Mouse (Mus musculus): ENCODE results near the gene Ermap. TPM values are rescaled to one million over a fixed set of nuclear protein-coding genes. Genes with fewer than 3 reads are reported as not detected.

Gene Ermap
- polyA plus RNA-seq, 1 experiment from 2014 or later, result 26.7 TPM

DNA sequence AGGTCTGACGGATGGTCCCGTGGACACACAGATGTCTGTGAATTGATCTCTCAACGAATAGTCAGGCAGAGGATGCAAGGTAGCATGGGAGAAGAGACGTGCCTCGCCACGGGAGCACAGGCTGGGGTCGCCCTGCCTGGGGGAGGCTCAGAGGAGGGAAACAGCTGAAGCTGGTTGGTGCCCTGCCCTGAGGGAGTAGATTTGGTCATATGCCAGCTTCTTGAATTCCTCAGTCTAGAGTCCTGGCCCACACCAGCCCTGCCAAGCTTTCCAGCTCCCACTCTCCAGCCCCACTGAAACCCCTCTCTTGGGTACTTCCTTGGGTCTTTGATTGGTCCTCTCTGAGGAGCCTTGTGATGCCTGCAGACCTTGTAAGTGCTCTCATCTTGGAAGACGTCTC lies 26.9 kb upstream of the Ermap start:
- H3K4me1 ChIP-seq (replicated peaks), result peaks cover 12% of the 10 kb centered on the region; the same call in 1 of the 2 replicates
- no peak overlapping the region for H3K4me2 ChIP-seq
- H3K27ac ChIP-seq (ENCODE audit: poor library complexity, severe bottlenecking), result no peak overlapping the region
- 80% methylated on average over 8 of the region's 8 CpGs for WGBS
- H3K9me3 ChIP-seq (replicated peaks), result no peaks in the 10 kb centered on the region
- peaks cover 3% of the 10 kb centered on the region; the same call in 1 of the 2 replicates for H3K36me3 ChIP-seq
- no peak overlapping the region for H3K9ac ChIP-seq
- no peak overlapping the region for H3K4me3 ChIP-seq
- peak; percentile 30; the same call in 1 of the 2 replicates for ATAC-seq (ENCODE audit: insufficient number of reproducible peaks, low FRiP score)
- no peaks in the 10 kb centered on the region for H3K27me3 ChIP-seq (replicated peaks)

DNA sequence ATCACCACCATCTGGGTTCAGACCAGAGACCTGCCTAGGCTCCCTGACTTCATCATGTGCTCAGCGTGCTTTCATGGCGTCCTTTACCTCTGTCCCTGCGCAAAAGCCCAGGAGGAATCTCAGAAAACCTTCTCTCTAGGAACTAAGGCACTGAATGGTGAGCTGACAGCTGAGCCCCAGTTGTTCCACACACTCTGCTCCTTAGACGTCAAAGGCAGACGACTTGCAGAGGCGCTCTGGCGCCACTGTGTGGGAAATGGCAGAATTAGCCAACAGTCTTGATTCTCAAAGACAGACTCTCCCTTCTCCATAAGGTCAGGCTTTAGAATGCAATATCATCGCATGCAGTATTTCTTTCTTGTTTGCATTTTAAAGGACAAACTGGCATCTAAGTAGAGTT lies 14.9 kb upstream of the Ermap start:
- Histone ChIP-seq H3K4me2 (no peak overlapping the region), H3K9ac (no peak overlapping the region), H3K9me3 (replicated peaks) (no peaks in the 10 kb centered on the region), H3K4me1 (replicated peaks) (peaks cover 4% of the 10 kb centered on the region), H3K27ac (ENCODE audit: poor library complexity, severe bottlenecking) (no peak overlapping the region), H3K4me3 (no peak overlapping the region), H3K36me3 (peaks cover 22% of the 10 kb centered on the region), H3K27me3 (replicated peaks) (no peaks in the 10 kb centered on the region)
- peak; percentile 70 for ATAC-seq (ENCODE audit: insufficient number of reproducible peaks, low FRiP score)
- 14% methylated on average over 8 of the region's 8 CpGs for WGBS

DNA sequence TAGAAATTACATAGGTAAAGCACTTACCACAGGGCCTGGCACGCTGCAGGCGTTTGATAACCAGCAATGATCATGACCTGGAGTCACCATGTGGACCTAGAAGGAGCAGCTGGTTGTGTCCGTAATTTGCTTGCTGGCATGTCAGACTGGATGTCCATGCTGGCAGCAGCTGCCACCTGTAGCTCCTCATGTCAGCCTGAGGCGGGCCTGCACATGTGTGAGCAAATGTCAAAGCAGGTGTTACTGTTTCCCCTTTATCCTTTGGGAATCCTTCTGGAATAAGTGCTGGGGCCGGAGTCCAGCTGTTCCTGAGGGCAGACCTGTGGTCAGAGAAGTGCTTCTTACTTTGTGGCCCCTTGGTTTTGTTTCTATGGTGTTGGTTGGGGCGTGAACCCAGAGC lies 8.3 kb upstream of the Ermap start:
- Histone ChIP-seq H3K4me2 (peak overlapping the region; percentile 7; the same call in 1 of the 2 replicates), H3K9me3 (replicated peaks) (no peaks in the 10 kb centered on the region), H3K36me3 (peaks cover 33% of the 10 kb centered on the region), H3K27me3 (replicated peaks) (no peaks in the 10 kb centered on the region), H3K4me3 (no peak overlapping the region), H3K9ac (no peak overlapping the region), H3K4me1 (replicated peaks) (peaks cover 25% of the 10 kb centered on the region), H3K27ac (ENCODE audit: poor library complexity, severe bottlenecking) (no peak overlapping the region)
- no peak for ATAC-seq (ENCODE audit: insufficient number of reproducible peaks, low FRiP score)
- 85% methylated on average over 6 of the region's 6 CpGs for WGBS

DNA sequence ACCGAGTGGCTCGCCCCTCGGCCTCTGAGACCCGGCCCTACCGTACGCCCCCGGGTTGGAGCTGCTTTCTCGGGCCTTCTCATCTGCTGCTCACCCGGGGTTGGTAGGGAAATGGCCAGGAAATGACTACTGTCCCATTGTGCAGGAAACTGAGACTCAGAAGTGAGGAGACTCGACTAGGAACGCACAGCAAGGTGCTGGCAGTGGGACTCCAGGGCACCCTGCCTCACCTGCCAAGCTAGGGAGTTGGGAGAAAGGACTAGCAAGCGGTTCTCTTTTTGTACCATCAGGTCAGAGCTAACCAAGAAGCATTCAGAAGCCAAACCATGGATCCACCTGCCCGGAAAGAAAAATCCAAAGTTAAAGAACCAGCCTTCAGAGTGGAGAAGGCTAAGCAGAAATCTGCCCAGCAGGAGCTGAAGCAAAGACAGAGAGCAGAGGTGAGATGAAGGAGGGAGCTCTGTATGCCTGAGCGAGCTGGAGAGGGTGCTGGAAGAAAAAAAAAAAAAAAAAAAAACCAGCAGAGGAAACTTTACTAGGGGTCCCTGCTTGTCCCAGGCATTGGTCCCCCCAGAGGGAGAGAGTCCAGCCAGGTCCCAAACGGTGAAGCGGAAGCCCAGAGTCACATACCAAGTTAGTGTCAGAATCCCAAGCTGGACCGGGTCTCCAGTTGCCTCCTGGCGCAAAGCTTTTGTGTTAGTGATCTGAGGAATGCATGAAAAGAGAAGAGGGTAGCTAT lies 5.9 kb upstream of the Ermap start:
- peak; percentile 57 for ATAC-seq (ENCODE audit: insufficient number of reproducible peaks, low FRiP score)
- H3K4me1 ChIP-seq (replicated peaks), result peaks cover 25% of the 10 kb centered on the region
- peak overlapping the region; percentile 84 for H3K4me3 ChIP-seq
- H3K4me2 ChIP-seq, result peak overlapping the region; percentile 80
- H3K27me3 ChIP-seq (replicated peaks), result no peaks in the 10 kb centered on the region
- H3K27ac ChIP-seq (ENCODE audit: poor library complexity, severe bottlenecking), result peak overlapping the region; percentile 54
- WGBS, result 11% methylated on average over 18 of the region's 18 CpGs
- no peaks in the 10 kb centered on the region for H3K9me3 ChIP-seq (replicated peaks)
- peak overlapping the region; percentile 82 for H3K9ac ChIP-seq
- H3K36me3 ChIP-seq, result peaks cover 22% of the 10 kb centered on the region

DNA sequence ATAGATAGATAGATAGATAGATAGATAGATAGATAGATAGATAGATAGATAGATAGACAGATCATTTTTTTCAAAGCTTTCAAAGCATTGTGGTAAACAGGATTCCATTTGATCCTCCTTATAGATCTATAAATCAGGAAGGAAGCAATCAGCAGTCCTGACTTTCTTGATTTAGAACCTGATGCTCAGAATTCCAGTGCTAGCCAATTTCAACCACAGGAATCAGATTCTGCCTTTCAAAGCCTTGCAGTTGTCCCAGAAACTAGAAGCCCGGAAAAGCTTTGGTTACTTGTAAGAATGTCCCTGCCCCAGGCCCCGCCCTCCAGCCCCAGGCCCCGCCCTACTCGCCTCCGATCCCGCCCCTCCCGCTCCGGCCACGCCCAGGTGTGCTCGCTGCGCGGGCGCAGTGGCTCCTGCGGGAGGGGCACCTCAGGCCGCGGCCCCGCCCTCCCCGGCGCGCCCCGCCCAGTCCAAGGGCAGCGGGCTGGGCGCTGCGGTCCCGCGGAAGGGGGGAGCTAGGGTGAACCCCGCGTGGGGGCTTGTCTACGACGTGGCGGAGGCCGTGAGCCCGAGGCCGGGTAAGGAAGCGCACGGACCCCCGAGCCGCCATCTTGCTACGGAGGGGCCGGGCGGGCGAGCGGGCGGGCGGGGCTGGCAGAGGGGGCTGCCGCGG lies 5.2 kb upstream of the Ermap start, which contains the start of gene Svbp:
Svbp (plus strand) TSS at position 398 of the 673 bp plus-strand sequence.
- peak within 1 kb of the TSS; percentile 82 for H3K9ac ChIP-seq
- H3K36me3 ChIP-seq, result peaks cover 15% of the 10 kb centered on the region
- H3K4me1 ChIP-seq (replicated peaks), result peaks cover 25% of the 10 kb centered on the region
- H3K9me3 ChIP-seq (replicated peaks), result no peaks in the 10 kb centered on the region
- peak within 1 kb of the TSS; percentile 54 for H3K27ac ChIP-seq (ENCODE audit: poor library complexity, severe bottlenecking)
- H3K27me3 ChIP-seq (replicated peaks), result no peaks in the 10 kb centered on the region
- H3K4me3 ChIP-seq, result peak within 1 kb of the TSS; percentile 84
- H3K4me2 ChIP-seq, result peak within 1 kb of the TSS; percentile 80
- peak; percentile 96 for ATAC-seq (ENCODE audit: insufficient number of reproducible peaks, low FRiP score)
- whole genome bisulfite sequencing, result under 1% methylated on average over 41 of the region's 47 CpGs

DNA sequence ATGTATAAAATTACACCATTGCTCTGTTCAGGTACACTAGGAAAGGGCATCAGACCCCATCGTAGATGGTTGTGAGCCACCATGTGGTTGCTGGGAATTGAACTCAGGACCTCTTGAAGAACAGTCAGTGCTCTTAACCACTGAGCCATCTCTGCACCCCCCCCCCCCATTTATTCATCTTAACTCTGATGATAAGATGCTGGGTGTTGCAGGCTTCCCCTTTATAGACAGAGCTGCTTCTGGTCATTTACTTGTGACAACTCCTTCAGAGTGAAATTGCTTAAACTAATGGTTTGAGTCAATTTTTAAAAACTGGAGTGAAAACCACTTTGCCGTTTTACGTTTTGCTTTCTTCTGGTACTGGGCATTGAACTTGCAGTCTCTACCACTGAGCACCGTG lies 2.9 kb upstream of the Ermap start:
- no peak overlapping the region for H3K4me3 ChIP-seq
- ATAC-seq (ENCODE audit: insufficient number of reproducible peaks, low FRiP score), result no peak
- peaks cover 7% of the 10 kb centered on the region for H3K36me3 ChIP-seq
- no peak overlapping the region for H3K27ac ChIP-seq (ENCODE audit: poor library complexity, severe bottlenecking)
- no peak overlapping the region for H3K9ac ChIP-seq
- 89% methylated on average over 4 of the region's 4 CpGs for WGBS
- H3K4me2 ChIP-seq, result no peak overlapping the region
- peaks cover 18% of the 10 kb centered on the region for H3K4me1 ChIP-seq (replicated peaks)
- H3K27me3 ChIP-seq (replicated peaks), result no peaks in the 10 kb centered on the region
- H3K9me3 ChIP-seq (replicated peaks), result no peaks in the 10 kb centered on the region

DNA sequence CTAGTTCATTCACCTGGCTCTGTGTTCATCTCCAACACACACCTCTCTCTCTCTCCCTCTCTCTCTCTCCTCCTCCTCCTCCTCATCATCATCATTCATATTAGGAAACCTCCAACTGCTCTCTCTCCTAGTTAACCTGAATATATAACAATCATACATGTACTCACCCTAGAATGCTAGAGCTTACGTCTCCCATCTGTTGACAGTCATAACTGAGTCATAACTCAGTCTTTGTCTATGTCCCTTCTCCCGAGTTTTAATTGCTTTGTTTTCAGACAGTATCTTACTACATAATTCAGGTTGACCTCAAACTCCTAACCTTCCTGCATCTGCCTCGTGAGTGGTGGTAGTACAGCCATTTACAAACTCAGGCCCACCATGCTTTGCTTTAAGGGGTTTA lies 1.5 kb upstream of the Ermap start:
- Histone ChIP-seq H3K4me3 (no peak overlapping the region), H3K4me2 (no peak overlapping the region), H3K27ac (ENCODE audit: poor library complexity, severe bottlenecking) (no peak overlapping the region), H3K36me3 (no peaks in the 10 kb centered on the region), H3K9ac (no peak overlapping the region), H3K4me1 (replicated peaks) (peaks cover 6% of the 10 kb centered on the region), H3K9me3 (replicated peaks) (no peaks in the 10 kb centered on the region), H3K27me3 (replicated peaks) (no peaks in the 10 kb centered on the region)
- whole genome bisulfite sequencing, result 64% methylated on average over 3 of the region's 3 CpGs
- no peak for ATAC-seq (ENCODE audit: insufficient number of reproducible peaks, low FRiP score)

DNA sequence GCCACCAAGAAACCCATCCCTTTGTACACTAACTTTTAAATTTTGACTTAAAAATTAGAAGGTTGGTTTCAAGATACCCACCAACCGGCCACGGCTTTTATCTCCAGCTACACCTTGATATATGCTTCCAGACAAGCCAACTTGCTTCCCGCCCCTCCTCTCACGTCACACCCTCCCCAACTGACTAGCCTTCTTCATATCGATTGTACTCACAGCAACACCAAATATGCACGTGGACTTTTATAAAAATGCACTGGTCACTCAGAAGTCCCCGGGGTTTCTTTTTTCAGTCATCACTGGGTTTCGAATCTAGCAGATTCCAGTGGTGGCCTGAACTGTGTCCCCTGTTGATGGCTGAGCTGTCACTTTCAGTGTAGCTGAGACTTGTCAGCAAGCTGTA lies 807 bp upstream of the Ermap start:
- Histone ChIP-seq H3K4me1 (replicated peaks) (peaks cover 3% of the 10 kb centered on the region; the same call in 1 of the 2 replicates), H3K27ac (ENCODE audit: poor library complexity, severe bottlenecking) (peak overlapping the region; percentile 47; the same call in 1 of the 2 replicates), H3K9me3 (replicated peaks) (no peaks in the 10 kb centered on the region), H3K36me3 (no peaks in the 10 kb centered on the region), H3K4me3 (no peak overlapping the region), H3K4me2 (0 out of 2 replicates have a peak overlapping the region, but pooled peaks have one; percentile 16), H3K27me3 (replicated peaks) (no peaks in the 10 kb centered on the region), H3K9ac (no peak overlapping the region)
- WGBS, result 60% methylated on average over 8 of the region's 8 CpGs
- no peak for ATAC-seq (ENCODE audit: insufficient number of reproducible peaks, low FRiP score)

DNA sequence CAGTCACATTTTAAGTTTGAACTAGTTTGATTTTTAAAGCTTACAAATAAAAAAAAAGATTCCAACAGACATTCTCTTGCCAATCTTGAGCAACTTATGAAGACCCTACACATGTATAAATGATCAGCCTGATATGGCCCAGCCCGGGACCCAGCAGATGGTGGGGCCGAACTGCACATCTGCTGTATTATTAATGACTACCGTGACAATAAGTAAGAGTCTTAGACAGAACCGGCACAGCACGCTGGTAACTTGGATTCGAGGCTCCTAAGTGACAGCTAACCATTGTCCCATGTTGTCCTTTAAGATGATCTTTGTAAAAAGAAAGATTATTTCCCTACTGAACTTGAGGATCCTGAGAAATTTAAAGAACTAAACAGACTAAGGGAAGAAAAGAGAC lies 419 bp downstream of the Ermap start:
- no peak overlapping the region for H3K9ac ChIP-seq
- H3K36me3 ChIP-seq, result no peaks in the 10 kb centered on the region
- peaks cover 3% of the 10 kb centered on the region; the same call in 1 of the 2 replicates for H3K4me1 ChIP-seq (replicated peaks)
- no peak overlapping the region for H3K27ac ChIP-seq (ENCODE audit: poor library complexity, severe bottlenecking)
- H3K9me3 ChIP-seq (replicated peaks), result no peaks in the 10 kb centered on the region
- no peak for ATAC-seq (ENCODE audit: insufficient number of reproducible peaks, low FRiP score)
- WGBS, result 78% methylated on average over 6 of the region's 6 CpGs
- no peaks in the 10 kb centered on the region for H3K27me3 ChIP-seq (replicated peaks)
- peak overlapping the region; percentile 27; the same call in 1 of the 2 replicates for H3K4me3 ChIP-seq
- no peak overlapping the region for H3K4me2 ChIP-seq

DNA sequence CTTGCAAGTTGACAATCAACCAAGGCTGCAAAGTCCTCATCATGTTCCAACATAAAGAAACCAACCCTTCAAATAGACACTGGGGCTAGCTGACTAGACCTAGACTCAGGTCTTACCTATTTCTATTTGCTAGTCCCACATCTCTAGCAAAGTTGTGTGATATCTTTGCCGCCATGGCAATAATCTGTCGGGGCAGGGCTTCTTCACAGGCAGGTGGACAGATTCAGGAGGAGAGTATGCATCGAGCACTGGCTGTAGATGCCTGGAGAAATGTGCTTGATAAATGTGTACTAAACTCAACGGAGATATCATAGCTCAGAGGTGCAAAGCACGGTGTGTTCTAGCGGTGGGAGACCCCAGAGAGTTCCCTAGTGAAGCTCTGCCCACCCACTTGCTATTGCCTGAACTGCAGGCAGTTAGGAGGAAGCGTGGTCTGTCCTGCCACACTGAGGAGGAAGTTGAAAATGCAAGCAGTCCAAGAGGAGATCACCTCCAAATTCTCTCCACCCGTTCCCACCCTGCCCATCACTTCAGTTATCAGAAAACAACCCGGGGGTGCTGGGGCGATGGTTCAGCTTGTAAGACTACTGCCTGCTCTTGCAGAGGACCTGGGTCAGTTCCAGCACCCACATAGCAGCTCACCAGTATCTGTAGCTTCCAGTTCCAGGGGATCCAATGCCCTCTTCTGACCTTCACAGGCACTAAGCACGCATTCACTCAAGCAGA lies 1.6 kb downstream of the Ermap start:
- peak overlapping the region; percentile 26; the same call in 1 of the 2 replicates for H3K27ac ChIP-seq (ENCODE audit: poor library complexity, severe bottlenecking)
- H3K4me2 ChIP-seq, result peak overlapping the region; percentile 22
- H3K9me3 ChIP-seq (replicated peaks), result no peaks in the 10 kb centered on the region
- no peaks in the 10 kb centered on the region for H3K36me3 ChIP-seq
- WGBS, result 38% methylated on average over 11 of the region's 11 CpGs
- peaks cover 3% of the 10 kb centered on the region; the same call in 1 of the 2 replicates for H3K4me1 ChIP-seq (replicated peaks)
- peak overlapping the region; percentile 53 for H3K9ac ChIP-seq
- no peaks in the 10 kb centered on the region for H3K27me3 ChIP-seq (replicated peaks)
- H3K4me3 ChIP-seq, result peak overlapping the region; percentile 19
- peak; percentile 75 for ATAC-seq (ENCODE audit: insufficient number of reproducible peaks, low FRiP score)

DNA sequence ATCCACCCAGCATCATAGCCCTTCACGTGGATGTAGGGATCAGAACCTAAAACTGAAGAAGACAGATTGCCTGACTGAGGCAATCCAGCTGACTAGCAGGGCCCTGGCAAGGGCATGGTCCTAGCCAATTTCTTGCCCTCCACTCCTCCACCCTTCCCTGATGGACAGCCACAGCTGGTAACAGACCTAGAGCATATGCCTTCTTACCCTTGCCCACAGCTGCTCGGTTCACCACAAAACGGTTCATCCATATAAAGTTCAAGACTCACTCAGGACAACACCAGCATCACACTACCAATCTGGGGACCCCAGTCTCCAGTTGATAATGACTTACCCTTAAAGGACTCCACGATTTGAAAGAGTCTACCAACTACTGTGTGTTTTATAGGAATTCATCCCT lies 4.0 kb downstream of the Ermap start:
- Histone ChIP-seq H3K9me3 (replicated peaks) (no peaks in the 10 kb centered on the region), H3K27me3 (replicated peaks) (no peaks in the 10 kb centered on the region), H3K4me2 (peak overlapping the region; percentile 24; the same call in 1 of the 2 replicates), H3K36me3 (no peaks in the 10 kb centered on the region), H3K4me1 (replicated peaks) (peaks cover 10% of the 10 kb centered on the region), H3K27ac (ENCODE audit: poor library complexity, severe bottlenecking) (no peak overlapping the region), H3K9ac (no peak overlapping the region), H3K4me3 (no peak overlapping the region)
- ATAC-seq (ENCODE audit: insufficient number of reproducible peaks, low FRiP score), result no peak
- WGBS, result 81% methylated on average over 4 of the region's 4 CpGs

All from heart, embryonic 12.5 days (tissue).